Mouse (Mus musculus) adipocyte (in vitro differentiated cells): Measurements from ENCODE around the gene Ccng2.

Experiments
- DNase-seq: peaks from one replicate; pipeline ENCODE4 v3.0.0-alpha.2; 2016; ENCODE audit warnings: low spot score

Ccng2 gene

GRCm38 (mm10) chr5:93263396-93264075 is 3.5 kb upstream of the Ccng2 start:
- DNase-seq, result no peak

- DNase-seq, result no peak
These were observed 2.8 kb upstream of the Ccng2 start for GRCm38 (mm10) chr5:93264136-93264700.

- no peak for DNase-seq
These were observed 1.8 kb upstream of the Ccng2 start for GRCm38 (mm10) chr5:93265164-93265800.

GRCm38 (mm10) chr5:93265801-93266580 is 1.1 kb upstream of the Ccng2 start:
- peak; percentile 40 for DNase-seq

- DNase-seq, result peak; percentile 89
These were observed 972 bp downstream of the Ccng2 start for GRCm38 (mm10) chr5:93267851-93268606.

GRCm38 (mm10) chr5:93270095-93270494 is 3.0 kb downstream of the Ccng2 start:
- DNase-seq, result no peak

GRCm38 (mm10) chr5:93270721-93271120 is 3.7 kb downstream of the Ccng2 start:
- no peak for DNase-seq

- DNase-seq, result peak; percentile 91
These were observed 15.5 kb downstream of the Ccng2 start for GRCm38 (mm10) chr5:93282446-93283107.

GRCm38 (mm10) chr5:93283109-93283508 is 16.1 kb downstream of the Ccng2 start:
- DNase-seq, result no peak

GRCm38 (mm10) chr5:93288553-93288952 is 21.5 kb downstream of the Ccng2 start:
- no peak for DNase-seq

- no peak for DNase-seq
These were observed 23.2 kb downstream of the Ccng2 start for GRCm38 (mm10) chr5:93290282-93290681.

GRCm38 (mm10) chr5:93296341-93296746 is 29.3 kb downstream of the Ccng2 start:
- DNase-seq, result peak; percentile 79

GRCm38 (mm10) chr5:93296754-93297153 is 29.7 kb downstream of the Ccng2 start:
- no peak for DNase-seq

- no peak for DNase-seq
These were observed 30.3 kb downstream of the Ccng2 start for GRCm38 (mm10) chr5:93297311-93297710.

- no peak for DNase-seq
These were observed 38.2 kb downstream of the Ccng2 start for GRCm38 (mm10) chr5:93305126-93305830.

GRCm38 (mm10) chr5:93308909-93309308 is 41.9 kb downstream of the Ccng2 start:
- no peak for DNase-seq

GRCm38 (mm10) chr5:93323320-93324001 is 56.4 kb downstream of the Ccng2 start:
- peak; percentile 80 for DNase-seq
